Mouse (Mus musculus) layer of hippocampus, postnatal 10 days (tissue): ENCODE data around the gene Hdac4. TPM values are rescaled to one million over a fixed set of nuclear protein-coding genes. Genes with fewer than 3 reads are reported as not detected.

Source experiments
- DNase-seq, 2 experiments: peaks; one replicate each; pipeline ENCODE4 v3.0.0; 2021; ENCODE audit warnings: low spot score in 2 of 2
- total RNA-seq, 2 experiments: library from RNA; stranded (reverse); gene quantifications; 2 replicates each; pipeline ENCODE4 v1.2.3; 2021

Gene Hdac4
- total RNA-seq, 2 experiments from 2014 or later = 82.4 to 96.9 TPM

GRCm38 (mm10) chr1:92132181-92132580 lies 63.3 kb downstream of the Hdac4 start:
- DNase-seq = no peak

GRCm38 (mm10) chr1:92130470-92131100 lies 64.9 kb downstream of the Hdac4 start:
- DNase-seq = peak; percentile 41 to 49

- DNase-seq = no peak
These were observed 65.7 kb downstream of the Hdac4 start for GRCm38 (mm10) chr1:92129751-92130150.

GRCm38 (mm10) chr1:92127785-92128184 lies 67.7 kb downstream of the Hdac4 start:
- no peak for DNase-seq

- no peak for DNase-seq
These were observed 68.1 kb downstream of the Hdac4 start for GRCm38 (mm10) chr1:92127366-92127765.

GRCm38 (mm10) chr1:92124497-92125201 lies 70.8 kb downstream of the Hdac4 start:
- no peak for DNase-seq

- DNase-seq = no peak
These were observed 76.2 kb downstream of the Hdac4 start for GRCm38 (mm10) chr1:92119303-92119702.

- no peak for DNase-seq
These were observed 77.9 kb downstream of the Hdac4 start for GRCm38 (mm10) chr1:92117597-92117996.

- no peak for DNase-seq
These were observed 79.3 kb downstream of the Hdac4 start for GRCm38 (mm10) chr1:92116169-92116568.

- no peak for DNase-seq
These were observed 81.4 kb downstream of the Hdac4 start for GRCm38 (mm10) chr1:92114091-92114490.

GRCm38 (mm10) chr1:92113243-92114009 lies 82.1 kb downstream of the Hdac4 start:
- DNase-seq = no peak

GRCm38 (mm10) chr1:92112591-92112990 lies 82.9 kb downstream of the Hdac4 start:
- DNase-seq = no peak

GRCm38 (mm10) chr1:92111551-92111950 lies 83.9 kb downstream of the Hdac4 start:
- DNase-seq = no peak

GRCm38 (mm10) chr1:92111026-92111425 lies 84.5 kb downstream of the Hdac4 start:
- DNase-seq = no peak

- no peak for DNase-seq
These were observed 86.3 kb downstream of the Hdac4 start for GRCm38 (mm10) chr1:92109221-92109620.

GRCm38 (mm10) chr1:92108556-92108955 lies 86.9 kb downstream of the Hdac4 start:
- DNase-seq = no peak

- DNase-seq = no peak
These were observed 87.5 kb downstream of the Hdac4 start for GRCm38 (mm10) chr1:92107996-92108395.

GRCm38 (mm10) chr1:92107521-92107920 lies 88.0 kb downstream of the Hdac4 start:
- no peak for DNase-seq

GRCm38 (mm10) chr1:92106486-92107160 lies 88.9 kb downstream of the Hdac4 start:
- DNase-seq = no peak

- no peak for DNase-seq
These were observed 90.8 kb downstream of the Hdac4 start for GRCm38 (mm10) chr1:92104718-92105117.

GRCm38 (mm10) chr1:92103971-92104370 lies 91.5 kb downstream of the Hdac4 start:
- DNase-seq = no peak

- no peak for DNase-seq
These were observed 92.1 kb downstream of the Hdac4 start for GRCm38 (mm10) chr1:92103377-92103776.
